Mouse (Mus musculus) heart, adult 2 months (tissue): ENCODE data around the gene 4930523C07Rik. TPM values are rescaled to one million over a fixed set of nuclear protein-coding genes. Genes with fewer than 3 reads are reported as not detected.

Experiments used
- DNase-seq, 2 experiments: peaks; one replicate each; pipeline ENCODE4 v3.0.0; 2021
- H3K27ac ChIP-seq: fragments of 200-600 bp; 2 replicates; pipeline ENCODE4 v1.8.1; 2022
- H3K27me3 ChIP-seq: fragments of 200-500 bp; 2 replicates; pipeline ENCODE4 v1.6.1; 2012; ENCODE audit warnings: mild to moderate bottlenecking, low read length, inconsistent platforms, mixed read lengths; ENCODE audit not compliant: control insufficient read depth, insufficient read depth
- H3K36me3 ChIP-seq: fragments of 200-500 bp; 2 replicates; pipeline ENCODE4 v1.6.1; 2012; ENCODE audit warnings: low read length, inconsistent platforms; ENCODE audit not compliant: control insufficient read depth, insufficient read depth
- H3K4me1 ChIP-seq: fragments of 200-500 bp; 2 replicates; pipeline ENCODE4 v1.6.1; 2011; ENCODE audit warnings: low read length; ENCODE audit not compliant: control insufficient read depth, insufficient read depth
- H3K4me3 ChIP-seq: fragments of 200-600 bp; 2 replicates; pipeline ENCODE4 v1.8.1; 2022
- H3K79me2 ChIP-seq: fragments of 200-500 bp; replicated peaks from 2 replicates; pipeline ENCODE4 v1.6.1; 2012; ENCODE audit warnings: mild to moderate bottlenecking, inconsistent platforms, low read length, moderate library complexity, mixed read lengths; ENCODE audit not compliant: control insufficient read depth, insufficient read depth
- H3K9ac ChIP-seq: fragments of 200-500 bp; 2 replicates; pipeline ENCODE4 v1.6.1; 2012; ENCODE audit warnings: low read depth, mild to moderate bottlenecking, control low read depth, inconsistent platforms, low read length, mixed read lengths
- CTCF ChIP-seq: fragments of 200-600 bp; IDR thresholded peaks from 2 replicates; pipeline ENCODE4 v1.8.1; 2022; ENCODE audit warnings: antibody characterized with exemption, mild to moderate bottlenecking, moderate library complexity
- EP300 ChIP-seq: fragments of 200-500 bp; IDR thresholded peaks from 2 replicates; pipeline ENCODE4 v1.6.1; 2011; ENCODE audit warnings: low read depth, low read length, control low read depth; ENCODE audit not compliant: insufficient read depth
- POLR2A ChIP-seq: fragments of 200-500 bp; IDR thresholded peaks from 2 replicates; pipeline ENCODE4 v1.6.1; 2011; ENCODE audit warnings: mild to moderate bottlenecking, low read depth, low read length, control low read depth; ENCODE audit not compliant: insufficient read depth
- WGBS: fragments of 180-500 bp; shearing (Covaris S2); methylation state at CpG from one replicate; pipeline ENCODE4 v1.1.7; 2018; 5-methylcytosine and 5-hydroxymethylcytosine counted together
- intact Hi-C: fragments of 180-260 bp; cut with DNase I; formaldehyde crosslinking; loops from one replicate; pipeline ENCODE4 v1.15.1; 2025
- long read RNA-seq: library from polyadenylated mRNA; stranded (forward); transcript quantifications from one replicate; pipeline ENCODE4 v2.0.0, GENCODE M21; 2021
- polyA plus RNA-seq: library from polyadenylated mRNA; depleted of rRNA; stranded (reverse); fragments of >200 nt; gene quantifications from 2 replicates; pipeline ENCODE4 v1.2.3, GENCODE M21; 2012; rRNA removed
- total RNA-seq, 2 experiments: library from RNA; stranded (reverse); gene quantifications; 2 replicates each; pipeline ENCODE4 v1.2.3; 2021

Gene 4930523C07Rik
- total RNA-seq: 10 to 100 TPM; 17.4 to 22.3 TPM
- 10.7 and 10.9 TPM in 2 replicates for polyA plus RNA-seq
- long read RNA-seq, full-length matches to known transcripts: 12 of 18 reads
- long read RNA-seq, partial matches to known transcripts: 0 of 18 reads
- long read RNA-seq, other reads (novel, unspliced or antisense): 6 of 18 reads

DNA sequence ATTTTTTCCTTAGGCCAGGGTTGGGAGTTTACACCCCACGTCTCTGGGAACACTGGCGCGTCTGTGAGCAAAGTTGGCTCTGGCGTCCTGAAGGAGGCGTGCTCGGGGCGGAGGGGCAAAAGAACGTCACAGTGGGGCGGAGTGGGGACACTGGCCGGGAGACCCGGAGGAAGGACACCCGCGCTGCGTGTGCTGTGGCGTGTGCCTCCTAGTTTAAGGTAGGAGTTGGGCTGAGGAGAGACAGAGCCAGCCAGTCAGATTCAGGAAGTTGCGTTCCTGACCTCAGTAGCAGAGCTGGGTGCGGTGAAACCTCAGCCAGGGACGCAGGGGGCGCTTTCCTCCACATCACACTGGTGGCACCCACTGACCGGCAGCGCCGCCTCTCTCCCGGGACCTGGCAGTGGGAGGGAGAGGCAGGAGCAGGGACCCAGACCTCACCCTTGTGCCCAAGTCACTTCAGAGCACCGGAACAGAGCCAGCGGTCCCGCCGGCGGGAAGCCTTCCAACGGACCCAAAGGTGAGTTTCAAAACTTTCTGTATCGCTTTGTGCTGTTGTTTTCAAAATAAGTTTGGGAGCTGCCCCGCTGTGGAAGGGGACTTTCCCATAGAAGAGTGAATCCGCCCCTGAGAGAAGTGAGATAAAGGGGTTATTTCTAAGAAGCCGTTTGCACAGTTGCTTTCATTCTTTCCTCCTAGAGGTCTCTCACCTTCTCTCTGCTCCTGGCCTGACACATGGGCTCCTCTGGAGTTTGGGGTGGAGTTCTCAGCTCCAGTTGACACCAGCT is at the start of gene 4930523C07Rik:
TSS of gene 4930523C07Rik (plus strand) at position 146 of the 785 bp plus-strand sequence.
- peak within 1 kb of the TSS; percentile 73 for H3K9ac ChIP-seq
- intact Hi-C loops: loop anchor here (2.0 to 5.0 kb wide), 2 partner anchors 18 to 33 kb away; no protein-coding TSS in a partner anchor
- H3K27ac ChIP-seq: peak within 1 kb of the TSS; percentile 93
- peak within 1 kb of the TSS; percentile 56 for H3K4me3 ChIP-seq
- peaks cover 30% of the 10 kb centered on the region for H3K36me3 ChIP-seq
- H3K79me2 ChIP-seq: peaks cover 5% of the 10 kb centered on the region
- WGBS: under 1% methylated on average over 33 of the region's 33 CpGs
- TF ChIP-seq POLR2A: peak; percentile 88
- TF ChIP-seq EP300: 0 out of 2 replicates have a peak, but pooled peaks have one; percentile 33
- peak; percentile 74 for TF ChIP-seq CTCF
- DNase-seq: peak; percentile 87 to 91
- peaks cover 21% of the 10 kb centered on the region for H3K4me1 ChIP-seq
- no peaks in the 10 kb centered on the region for H3K27me3 ChIP-seq

GRCm38 (mm10) chr1:159997329-159997728 is 46.9 kb upstream of the 4930523C07Rik start:
- H3K79me2 ChIP-seq: no peaks in the 10 kb centered on the region
- intact Hi-C loops: no loop called here
- H3K4me3 ChIP-seq: no peak overlapping the region
- H3K9ac ChIP-seq: no peak overlapping the region
- no peaks in the 10 kb centered on the region for H3K27me3 ChIP-seq
- H3K36me3 ChIP-seq: no peaks in the 10 kb centered on the region
- TF ChIP-seq POLR2A (no peak), EP300 (no peak), CTCF (no peak)
- H3K4me1 ChIP-seq: no peaks in the 10 kb centered on the region
- DNase-seq: no peak
- H3K27ac ChIP-seq: no peak overlapping the region
- WGBS: 41% methylated on average over 2 of the region's 2 CpGs

GRCm38 (mm10) chr1:159998349-159998748 is 45.8 kb upstream of the 4930523C07Rik start:
- intact Hi-C loops: no loop called here
- Histone ChIP-seq H3K9ac (no peak overlapping the region), H3K27ac (no peak overlapping the region), H3K4me1 (no peaks in the 10 kb centered on the region), H3K4me3 (no peak overlapping the region), H3K36me3 (no peaks in the 10 kb centered on the region), H3K27me3 (no peaks in the 10 kb centered on the region), H3K79me2 (no peaks in the 10 kb centered on the region)
- 53% methylated on average over 1 of the region's 1 CpGs for WGBS
- no peak for DNase-seq
- TF ChIP-seq POLR2A: no peak
- TF ChIP-seq CTCF: peak; percentile 34

GRCm38 (mm10) chr1:159999232-159999631 is 45.0 kb upstream of the 4930523C07Rik start:
- Histone ChIP-seq H3K4me3 (no peak overlapping the region), H3K36me3 (no peaks in the 10 kb centered on the region), H3K9ac (no peak overlapping the region), H3K79me2 (no peaks in the 10 kb centered on the region), H3K4me1 (no peaks in the 10 kb centered on the region), H3K27me3 (no peaks in the 10 kb centered on the region), H3K27ac (no peak overlapping the region)
- intact Hi-C loops: no loop called here
- no peak for DNase-seq
- TF ChIP-seq EP300 (no peak), POLR2A (no peak), CTCF (no peak)
- WGBS: 77% methylated on average over 3 of the region's 3 CpGs

DNA sequence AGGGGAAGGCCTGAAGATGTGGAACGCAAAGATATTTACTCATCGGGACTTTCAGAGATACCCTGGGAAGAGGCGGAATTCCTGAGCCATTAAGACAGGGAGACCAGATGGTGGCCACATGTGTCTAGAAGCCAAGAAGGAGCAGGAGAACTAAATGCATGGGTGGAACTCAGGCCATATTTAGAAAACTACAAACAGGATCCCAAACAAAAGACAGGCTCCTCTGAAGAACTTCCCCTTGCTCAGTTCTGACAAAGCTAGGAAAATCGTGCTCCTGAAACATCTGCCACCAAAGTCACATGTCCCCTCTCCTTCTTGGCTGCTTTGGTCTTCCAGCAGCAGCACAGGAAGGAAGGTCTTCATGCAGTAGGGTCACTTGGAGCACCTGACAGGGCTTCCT is 38.9 kb upstream of the 4930523C07Rik start:
- TF ChIP-seq CTCF (no peak), POLR2A (no peak), EP300 (no peak)
- Histone ChIP-seq H3K4me3 (no peak overlapping the region), H3K36me3 (no peaks in the 10 kb centered on the region), H3K79me2 (no peaks in the 10 kb centered on the region), H3K9ac (no peak overlapping the region), H3K27ac (no peak overlapping the region; the same call in 1 of the 2 replicates), H3K4me1 (no peaks in the 10 kb centered on the region), H3K27me3 (no peaks in the 10 kb centered on the region)
- no peak for DNase-seq
- 40% methylated on average over 4 of the region's 4 CpGs for WGBS
- intact Hi-C loops: no loop called here
